ENCODE assay signal across 9 mouse cellular contexts in genomic region chr11:105467266-105467665, GRCm38 (mm10). TPM values are rescaled to one million over a fixed set of nuclear protein-coding genes. Genes with fewer than 3 reads are reported as not detected.
DNase-seq lines count a peak whose midpoint lies in the region; ATAC-seq lines count a peak whose summit lies in the region.
"Had no signal": no experiment of that assay in that cellular context is flagged by ENCODE, and none has a peak within 500 bp of the region (broad histone marks: within the 10 kb centered on the region; RNA-seq: fewer than 3 reads in every experiment).

No protein-coding gene starts in this region.

- no peak overlapping the region for H3K4me3 ChIP-seq in liver, embryonic 11.5 days (ENCODE audit: low read depth, low read length)
- no peak overlapping the region for H3K4me3 ChIP-seq in embryonic facial prominence, embryonic 12.5 days
- H3K4me3 ChIP-seq in limb, embryonic 15.5 days: no peak overlapping the region
- H3K4me3 ChIP-seq: hindbrain, embryonic 12.5 days had no signal

- H3K9me3 ChIP-seq in liver, embryonic 11.5 days (ENCODE audit: control insufficient read depth, low read length): no peaks in the 10 kb centered on the region
- no peaks in the 10 kb centered on the region for H3K9me3 ChIP-seq in embryonic facial prominence, embryonic 12.5 days
- no peaks in the 10 kb centered on the region for H3K9me3 ChIP-seq in limb, embryonic 15.5 days
- H3K9me3 ChIP-seq: hindbrain, embryonic 12.5 days had no signal

- peak; percentile 49 for DNase-seq in embryo, embryonic 11 days
- no peak for DNase-seq in embryo, embryonic 9.5 days (ENCODE audit: extremely low spot score)
- no peak for DNase-seq in liver, embryonic 11.5 days (ENCODE audit: low spot score)
- no peak for DNase-seq in liver
- DNase-seq in frontal cortex, postnatal 36 days (ENCODE audit: low spot score in 2 of 2): no peak

- H3K27ac ChIP-seq in liver, embryonic 11.5 days (ENCODE audit: low read depth, low read length): no peak overlapping the region
- H3K27ac ChIP-seq in embryonic facial prominence, embryonic 12.5 days: peak overlapping the region; percentile 69
- peak overlapping the region; percentile 50 for H3K27ac ChIP-seq in limb, embryonic 15.5 days

- H3K4me1 ChIP-seq in liver, embryonic 11.5 days (replicated peaks; ENCODE audit: control insufficient read depth, insufficient read depth, low read length): no peaks in the 10 kb centered on the region
- H3K4me1 ChIP-seq in embryonic facial prominence, embryonic 12.5 days: peaks cover 23% of the 10 kb centered on the region
- H3K4me1 ChIP-seq in limb, embryonic 15.5 days: peaks cover 13% of the 10 kb centered on the region

- ATAC-seq in liver, embryonic 11.5 days (replicated peaks; ENCODE audit: low FRiP score): no peak
- ATAC-seq in embryonic facial prominence, embryonic 12.5 days (ENCODE audit: insufficient number of reproducible peaks, insufficient read depth, low FRiP score, low TSS enrichment): peak; percentile 62; the same call in 1 of the 2 replicates
- ATAC-seq in limb, embryonic 15.5 days (ENCODE audit: insufficient number of reproducible peaks, low FRiP score, low TSS enrichment, low read depth): peak; percentile 50; the same call in 1 of the 2 replicates
- ATAC-seq in monocyte, adult 5-6 weeks (replicated peaks; ENCODE audit: insufficient number of reproducible peaks, low FRiP score, low TSS enrichment, poor library complexity, severe bottlenecking): no peak

- H3K27me3 ChIP-seq in liver, embryonic 11.5 days (replicated peaks; ENCODE audit: control insufficient read depth, insufficient read depth, low read length): no peaks in the 10 kb centered on the region
- no peaks in the 10 kb centered on the region for H3K27me3 ChIP-seq in embryonic facial prominence, embryonic 12.5 days
- no peaks in the 10 kb centered on the region for H3K27me3 ChIP-seq in limb, embryonic 15.5 days

- 46% methylated on average over 9 of the region's 9 CpGs for WGBS in liver, embryonic 11.5 days
- 21% methylated on average over 9 of the region's 9 CpGs for WGBS in embryonic facial prominence, embryonic 12.5 days
- WGBS in limb, embryonic 15.5 days: 25% methylated on average over 9 of the region's 9 CpGs

- H3K36me3 ChIP-seq in liver, embryonic 11.5 days (ENCODE audit: control insufficient read depth, insufficient read depth, low read length): no peaks in the 10 kb centered on the region
- H3K36me3 ChIP-seq in embryonic facial prominence, embryonic 12.5 days: no peaks in the 10 kb centered on the region
- no peaks in the 10 kb centered on the region for H3K36me3 ChIP-seq in limb, embryonic 15.5 days
- H3K36me3 ChIP-seq: hindbrain, embryonic 12.5 days had no signal

- no peak overlapping the region for H3K4me2 ChIP-seq in liver, embryonic 11.5 days
- H3K4me2 ChIP-seq in embryonic facial prominence, embryonic 12.5 days (replicated peaks): peak overlapping the region; percentile 9; the same call in 1 of the 2 replicates
- H3K4me2 ChIP-seq in limb, embryonic 15.5 days: no peak overlapping the region
- H3K4me2 ChIP-seq: hindbrain, embryonic 12.5 days had no signal

- peak overlapping the region; percentile 17; the same call in 1 of the 2 replicates for H3K9ac ChIP-seq in liver, embryonic 11.5 days (ENCODE audit: low read depth, low read length)
- H3K9ac ChIP-seq in embryonic facial prominence, embryonic 12.5 days: no peak overlapping the region
- H3K9ac ChIP-seq in limb, embryonic 15.5 days: no peak overlapping the region
- H3K9ac ChIP-seq: hindbrain, embryonic 12.5 days had no signal

RNA-seq across cellular contexts. Expression of gene March10, which starts 10.7 kb away (rescaled TPM):
- not detected in 2 replicates for polyA plus RNA-seq in liver, embryonic 11.5 days (2014; fragmentation: Nextera tagmentation; extraction: Ambion mirVana)
- 0.18 TPM in 1 of 2 replicates, not detected in the other for polyA plus RNA-seq in embryonic facial prominence, embryonic 12.5 days (2016; fragmentation: Nextera tagmentation; extraction: Ambion mirVana)
- not detected in 2 replicates for polyA plus RNA-seq in limb, embryonic 15.5 days (2015; fragmentation: Nextera tagmentation; extraction: Ambion mirVana)
- not detected in 3 replicates for total RNA-seq in monocyte, adult 5-6 weeks (2017)

Comparison
In these comparisons a context has a peak if more than half of its experiments do, and no peak if none do; other contexts are left out.
1. ATAC-seq: peak in embryonic facial prominence, embryonic 12.5 days (single experiment) and limb, embryonic 15.5 days (single experiment); none in liver, embryonic 11.5 days (single experiment) and monocyte, adult 5-6 weeks (single experiment).